21 mouse cellular contexts compared by ENCODE assay signal in the genomic region with DNA sequence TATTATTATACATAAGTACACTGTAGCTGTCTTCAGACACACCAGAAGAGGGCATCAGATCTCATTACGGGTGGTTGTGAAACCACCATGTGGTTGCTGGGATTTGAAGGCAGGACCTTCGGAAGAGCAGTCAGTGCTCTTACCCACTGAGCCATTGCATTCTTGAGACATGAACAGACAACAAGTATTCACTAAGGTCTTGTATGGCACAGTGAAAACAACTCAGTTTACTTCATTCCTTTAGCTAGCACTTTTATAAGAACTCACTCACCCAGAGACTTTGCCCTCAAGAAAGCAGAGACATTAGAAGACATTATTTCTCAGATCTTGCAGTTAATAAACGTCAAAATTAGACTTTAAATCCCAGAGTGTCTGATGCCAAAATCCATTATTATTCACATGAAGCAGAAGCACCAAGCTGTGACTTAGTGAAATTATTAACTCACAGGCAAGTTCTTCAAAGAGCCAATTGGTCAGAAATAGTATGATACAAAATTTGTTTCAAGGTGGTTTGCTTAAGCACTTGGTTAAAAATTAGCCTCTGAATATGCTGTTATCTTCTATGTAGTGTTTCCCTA.
A peak's percentile ranks its signal among the peaks of the same experiment; 100 is the strongest.
DNase-seq lines count a peak whose midpoint lies in the region; ATAC-seq and TF ChIP-seq lines count a peak whose summit lies in the region.
"Had no signal": no experiment of that assay in that cellular context is flagged by ENCODE, and none has a peak within 500 bp of the region (broad histone marks: within the 10 kb centered on the region; RNA-seq: fewer than 3 reads in every experiment).

No protein-coding gene starts in this region.

- H3K27me3 ChIP-seq in kidney, postnatal 0 days (ENCODE audit: insufficient read depth, low read length): no peaks in the 10 kb centered on the region
- H3K27me3 ChIP-seq: forebrain, embryonic 13.5 days; hindbrain, embryonic 12.5 days; hindbrain, embryonic 15.5 days had no signal

- H3K9me3 ChIP-seq in kidney, postnatal 0 days (replicated peaks; ENCODE audit: low read length): no peaks in the 10 kb centered on the region
- H3K9me3 ChIP-seq: forebrain, embryonic 10.5 days; forebrain, embryonic 13.5 days; hindbrain, embryonic 12.5 days; hindbrain, embryonic 15.5 days had no signal

- peak; percentile 18 for TF ChIP-seq CTCF in layer of hippocampus, adult 2 months (conservative IDR thresholded peaks at IDR 0.05)
- TF ChIP-seq CTCF in kidney, postnatal 0 days (IDR thresholded peaks at IDR 0.05; ENCODE audit: low read depth): 0 out of 2 replicates have a peak, but pooled peaks have one; percentile 22

- no peaks in the 10 kb centered on the region for H3K4me1 ChIP-seq in kidney, postnatal 0 days (replicated peaks; ENCODE audit: insufficient read depth, low read length)

- peak; percentile 92 for DNase-seq in kidney, adult 9 months
- DNase-seq in kidney, postnatal 4 days: no peak
- DNase-seq in layer of hippocampus, adult 2 months (ENCODE audit: low spot score in 2 of 2): no peak
- DNase-seq in layer of hippocampus, adult 9-11 months: no peak
- DNase-seq in kidney, postnatal 0 days (ENCODE audit: low spot score): peak; percentile 20
- no peak for DNase-seq in adrenal gland, postnatal 25 days
- DNase-seq: adrenal gland, adult 8-10 months; adrenal gland, postnatal 36 days; cerebellum, adult 18-20 months; cerebellum, adult 9-10 months; cerebellum, postnatal 14 days; gastrocnemius, postnatal 10 days; heart, adult 11 months had no signal

- no peak overlapping the region for H3K4me2 ChIP-seq in kidney, postnatal 0 days (ENCODE audit: low read length)
- H3K4me2 ChIP-seq: forebrain, embryonic 13.5 days; heart, embryonic 11.5 days; hindbrain, embryonic 12.5 days; hindbrain, embryonic 15.5 days had no signal

- no peak overlapping the region for H3K9ac ChIP-seq in kidney, postnatal 0 days (ENCODE audit: low read depth, low read length)
- H3K9ac ChIP-seq: forebrain, embryonic 13.5 days; hindbrain, embryonic 12.5 days; hindbrain, embryonic 15.5 days had no signal

- 63% methylated on average over 3 of the region's 3 CpGs for WGBS in kidney, postnatal 0 days

- ATAC-seq in kidney, postnatal 0 days (replicated peaks; ENCODE audit: low FRiP score, low read depth): peak; percentile 80
- ATAC-seq: activated CD4-positive, CD25-positive, alpha-beta regulatory T cell, adult 4 months; CD4-positive, CD25-positive, alpha-beta regulatory T cell, adult 4 months; forebrain, embryonic 13.5 days; forebrain, embryonic 16.5 days had no signal

- no peak overlapping the region for H3K4me3 ChIP-seq in layer of hippocampus, adult 2 months
- no peak overlapping the region for H3K4me3 ChIP-seq in kidney, postnatal 0 days (replicated peaks; ENCODE audit: low read depth, low read length)
- H3K4me3 ChIP-seq: forebrain, embryonic 10.5 days; forebrain, embryonic 13.5 days; hindbrain, embryonic 12.5 days; hindbrain, embryonic 15.5 days had no signal

- no peak overlapping the region for H3K27ac ChIP-seq in layer of hippocampus, adult 2 months
- H3K27ac ChIP-seq in kidney, postnatal 0 days: peak overlapping the region; percentile 25; the same call in 1 of the 2 replicates
- H3K27ac ChIP-seq: forebrain, embryonic 10.5 days; forebrain, embryonic 13.5 days; hindbrain, embryonic 12.5 days; hindbrain, embryonic 15.5 days had no signal

- H3K36me3 ChIP-seq in kidney, postnatal 0 days (ENCODE audit: insufficient read depth, low read length): peaks cover 3% of the 10 kb centered on the region; the same call in 1 of the 2 replicates
- H3K36me3 ChIP-seq: forebrain, embryonic 10.5 days; hindbrain, embryonic 12.5 days; hindbrain, embryonic 15.5 days had no signal

Comparison
In these comparisons a context has a peak if more than half of its experiments do, and no peak if none do; other contexts are left out.
1. DNase-seq: peak in kidney, adult 9 months (single experiment) and kidney, postnatal 0 days (single experiment); none in kidney, postnatal 4 days (0 of 2), layer of hippocampus, adult 2 months (0 of 2), layer of hippocampus, adult 9-11 months (single experiment) and adrenal gland, postnatal 25 days (single experiment).